8 mouse cellular contexts compared by ENCODE assay signal in the genomic region with DNA sequence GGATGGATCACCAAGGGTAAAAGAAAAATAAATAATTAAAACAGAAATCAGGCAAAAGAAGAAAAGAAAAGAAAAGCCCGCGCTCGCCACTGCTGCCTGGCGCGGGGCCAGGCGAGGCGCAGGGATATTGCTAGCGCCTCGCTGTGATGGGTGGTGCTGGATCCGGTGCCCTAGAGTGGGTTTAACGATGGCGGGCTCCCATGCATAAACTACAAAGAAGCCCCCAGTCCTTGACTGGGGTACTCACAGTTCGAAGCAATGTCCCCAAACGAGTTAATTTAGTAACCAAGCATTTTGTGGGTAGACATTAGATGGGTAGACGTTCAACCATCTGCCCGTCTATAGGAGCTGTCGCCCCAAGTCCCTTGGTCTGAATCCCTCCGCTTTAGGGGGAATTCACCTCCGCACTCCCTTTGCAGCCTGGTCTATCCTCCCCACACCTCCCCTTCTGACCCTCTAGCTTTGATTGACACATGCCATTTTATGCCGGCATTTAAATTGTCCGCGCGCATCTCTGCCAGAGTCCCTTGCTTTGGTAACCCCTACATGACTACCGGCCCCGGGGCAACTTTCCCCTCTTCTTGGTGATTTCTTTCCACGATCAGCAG. TPM values are rescaled to one million over a fixed set of nuclear protein-coding genes. Genes with fewer than 3 reads are reported as not detected.
DNase-seq lines count a peak whose midpoint lies in the region; ATAC-seq lines count a peak whose summit lies in the region.

No protein-coding gene starts in this region.

- H3K9me3 ChIP-seq in lung, embryonic 15.5 days: no peaks in the 10 kb centered on the region

- peak overlapping the region; percentile 42; the same call in 1 of the 2 replicates for H3K9ac ChIP-seq in lung, embryonic 15.5 days

- DNase-seq in lung, postnatal 14 days: no peak
- DNase-seq in cerebellum, postnatal 10 days: peak; percentile 73 to 77
- peak; percentile 16 for DNase-seq in gastrocnemius, postnatal 14 days
- peak; percentile 15 for DNase-seq in kidney, postnatal 14 days
- DNase-seq in mesoderm, embryonic 11.5 days (ENCODE audit: low read depth, low spot score): peak; percentile 66
- peak; percentile 16 for DNase-seq in testis, postnatal 14 days (ENCODE audit: low spot score)
- no peak for DNase-seq in thymus, adult 18-20 months

- under 1% methylated on average over 26 of the region's 26 CpGs for WGBS in lung, embryonic 15.5 days

- peak; percentile 3; the same call in 1 of the 2 replicates for ATAC-seq in lung, embryonic 15.5 days (ENCODE audit: borderline replicate concordance, extremely low read depth, low FRiP score, low TSS enrichment)

- peaks cover 46% of the 10 kb centered on the region for H3K27me3 ChIP-seq in lung, embryonic 15.5 days

- H3K4me3 ChIP-seq in lung, embryonic 15.5 days: peak overlapping the region; percentile 57

- no peaks in the 10 kb centered on the region for H3K36me3 ChIP-seq in lung, embryonic 15.5 days

- H3K4me1 ChIP-seq in lung, embryonic 15.5 days: peaks cover 42% of the 10 kb centered on the region

- H3K4me2 ChIP-seq in lung, embryonic 15.5 days: peak overlapping the region; percentile 97

- intact Hi-C loops in gastrocnemius, postnatal 14 days (cut with DNase I; ENCODE audit: low total_unique reads): no loop called here

- no peak overlapping the region for H3K27ac ChIP-seq in lung, embryonic 15.5 days

RNA-seq across cellular contexts. Expression of gene Pcdh10, which starts 0.7 kb away (rescaled TPM):
- polyA plus RNA-seq in lung, embryonic 15.5 days (2015; fragmentation: Nextera tagmentation; extraction: Ambion mirVana): 0.12 and 0.53 TPM in 2 replicates
- under 1 TPM; 0.24 to 0.37 TPM for total RNA-seq in gastrocnemius, postnatal 14 days (2021)

Comparison
In these comparisons a context has a peak if more than half of its experiments do, and no peak if none do; other contexts are left out.
1. DNase-seq: peak in cerebellum, postnatal 10 days (2 of 2), gastrocnemius, postnatal 14 days (single experiment), kidney, postnatal 14 days (single experiment), mesoderm, embryonic 11.5 days (single experiment) and testis, postnatal 14 days (single experiment); none in lung, postnatal 14 days (single experiment) and thymus, adult 18-20 months (0 of 2).